Mouse (Mus musculus) heart, adult 18-20 months (tissue): ENCODE data around the gene Foxd4. TPM values are rescaled to one million over a fixed set of nuclear protein-coding genes. Genes with fewer than 3 reads are reported as not detected.
A peak's percentile ranks its signal among the peaks of the same experiment; 100 is the strongest.
"Not testable (repeated sequence)": the region's sequence is repeated elsewhere in the genome, so short reads cannot be mapped to it uniquely, and the experiment has no call there.

ENCODE experiments used
- DNase-seq, 2 experiments: peaks; one replicate each; pipeline ENCODE4 v3.0.0; 2021 to 2022; ENCODE audit warnings: mixed read lengths in 1 of 2
- microRNA-seq, 2 experiments: library from miRNA; unstranded; fragments of <30 nt; microRNA quantifications; one replicate each; pipeline ENCODE4 v1.2.0; 2022
- total RNA-seq, 2 experiments: library from RNA; stranded (reverse); gene quantifications; 2 replicates each; pipeline ENCODE4 v1.2.3; 2021

Foxd4 gene
- total RNA-seq, 2 experiments from 2014 or later: not detected

GRCm38 (mm10) chr19:24875129-24875870 is 25.7 kb downstream of the Foxd4 start, which contains the start of gene Gm10053:
Gene Gm10053 (plus strand): TSS chr19:24875686.
- DNase-seq: not testable (repeated sequence)

- DNase-seq: peak; percentile 48 to 52
Observed at GRCm38 (mm10) chr19:24873873-24874272, 27.1 kb downstream of the Foxd4 start.

GRCm38 (mm10) chr19:24871037-24871635 is 29.9 kb downstream of the Foxd4 start:
- DNase-seq: peak; percentile 53 to 90

- no peak for DNase-seq
Observed at GRCm38 (mm10) chr19:24865436-24865835, 35.6 kb downstream of the Foxd4 start.

- peak; percentile 67 to 73 for DNase-seq
Observed at GRCm38 (mm10) chr19:24861612-24862451, 39.2 kb downstream of the Foxd4 start, which contains the start of gene Pgm5. Gene Pgm5 (minus strand): TSS chr19:24861855.

- no peak for DNase-seq
Observed at GRCm38 (mm10) chr19:24861276-24861611, 39.8 kb downstream of the Foxd4 start.

- peak; percentile 66 to 71 for DNase-seq
Observed at GRCm38 (mm10) chr19:24851456-24852315, 49.3 kb downstream of the Foxd4 start.

Small RNA genes within 50 kb of the gene (microRNA-seq; reads per million reads assigned to microRNA genes)
- gene Mir3084-1: 0 reads per million in 2 experiments

Other genes with a start within 250 kb of the Foxd4 start
- under 1 TPM; 0.12 to 0.28 TPM for gene Tmem252, start 227.2 kb downstream of the Foxd4 start, total RNA-seq
- 100 to 1,000 TPM; 108 TPM for gene Pgm5, start 39.3 kb downstream of the Foxd4 start, total RNA-seq
- gene Gm10053, start 25.5 kb downstream of the Foxd4 start, total RNA-seq: 1,000 to 10,000 TPM; 1,047 to 1,076 TPM
- gene Cbwd1, start 60.4 kb upstream of the Foxd4 start, total RNA-seq: 10 to 100 TPM; 11.9 to 13.2 TPM
- 10 to 100 TPM; 21.3 to 31.6 TPM for gene Dock8, start 98.3 kb upstream of the Foxd4 start, total RNA-seq